Mouse (Mus musculus) brown adipose tissue, adult 24 weeks (tissue): Measurements from ENCODE around the gene Zfp280d. TPM values are rescaled to one million over a fixed set of nuclear protein-coding genes. Genes with fewer than 3 reads are reported as not detected.
A peak's percentile ranks its signal among the peaks of the same experiment; 100 is the strongest.
"Not testable (repeated sequence)": the region's sequence is repeated elsewhere in the genome, so short reads cannot be mapped to it uniquely, and the experiment has no call there.

ENCODE experiments used
- H3K27ac ChIP-seq: fragments of 200-500 bp; replicated peaks from 2 replicates; pipeline ENCODE4 v1.5.1; 2012; ENCODE audit warnings: low read depth, mild to moderate bottlenecking, low read length
- H3K4me1 ChIP-seq: fragments of 200-500 bp; 2 replicates; pipeline ENCODE4 v1.6.1; 2012; ENCODE audit warnings: low read length, mixed read lengths; ENCODE audit not compliant: control insufficient read depth, insufficient read depth, insufficient read length
- H3K4me3 ChIP-seq: fragments of 200-500 bp; 2 replicates; pipeline ENCODE4 v1.5.1; 2012; ENCODE audit warnings: low read depth, mild to moderate bottlenecking, low read length, moderate library complexity; ENCODE audit not compliant: insufficient read depth
- polyA plus RNA-seq: library from polyadenylated mRNA; stranded (reverse); fragments of >200 nt; gene quantifications from 2 replicates; pipeline ENCODE4 v1.2.4, GENCODE M21; 2012; ENCODE audit not compliant: missing spikeins, insufficient read depth, insufficient read length

Zfp280d gene
- polyA plus RNA-seq, 1 experiment, result 9.1 TPM

DNA sequence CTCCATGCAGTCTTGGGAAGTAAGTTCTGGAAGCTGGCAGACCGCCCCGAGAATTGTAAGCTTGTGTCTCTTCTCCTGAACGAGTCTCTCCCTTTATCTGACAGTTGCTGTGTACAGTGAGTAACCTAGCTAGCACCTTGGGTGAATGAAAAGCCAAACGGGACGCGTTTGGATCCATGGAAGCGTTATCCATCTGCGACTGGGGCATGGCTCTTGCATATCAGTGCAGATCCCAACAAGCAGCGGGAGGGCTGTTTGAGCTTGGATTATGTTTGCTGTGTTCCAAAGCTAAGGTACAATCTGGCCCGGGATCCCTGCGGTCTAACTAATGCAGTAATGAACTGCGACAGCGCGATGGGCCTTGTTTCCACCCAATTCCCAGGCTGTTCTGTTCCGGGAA, 118.6 kb downstream of the Zfp280d start:
- no peak overlapping the region for H3K27ac ChIP-seq
- H3K4me3 ChIP-seq, result no peak overlapping the region
- no peaks in the 10 kb centered on the region for H3K4me1 ChIP-seq

DNA sequence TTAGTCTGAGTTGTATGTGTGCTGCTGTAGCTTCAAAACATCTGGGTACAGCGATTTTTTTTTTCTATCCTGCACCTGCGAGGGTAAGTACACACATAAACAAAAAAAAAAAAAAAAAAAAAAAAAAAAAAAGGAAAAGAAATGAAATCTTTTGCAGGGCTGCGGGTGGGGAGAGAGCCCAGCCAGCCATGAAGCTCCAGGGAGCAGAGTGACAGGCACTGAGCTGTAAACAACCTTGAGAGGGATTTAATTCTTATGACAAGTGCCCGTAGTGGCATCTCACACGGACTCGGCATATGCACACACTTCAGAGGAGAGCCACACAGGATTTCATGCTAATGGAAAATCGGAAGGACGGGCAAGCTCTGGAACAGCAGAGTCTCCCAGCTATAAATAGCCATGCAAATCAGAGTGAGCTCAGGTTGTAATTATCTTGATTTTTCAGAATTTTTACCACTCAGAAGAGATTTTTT, 119.2 kb downstream of the Zfp280d start:
- H3K4me3 ChIP-seq, result no peak overlapping the region
- H3K27ac ChIP-seq, result no peak overlapping the region

DNA sequence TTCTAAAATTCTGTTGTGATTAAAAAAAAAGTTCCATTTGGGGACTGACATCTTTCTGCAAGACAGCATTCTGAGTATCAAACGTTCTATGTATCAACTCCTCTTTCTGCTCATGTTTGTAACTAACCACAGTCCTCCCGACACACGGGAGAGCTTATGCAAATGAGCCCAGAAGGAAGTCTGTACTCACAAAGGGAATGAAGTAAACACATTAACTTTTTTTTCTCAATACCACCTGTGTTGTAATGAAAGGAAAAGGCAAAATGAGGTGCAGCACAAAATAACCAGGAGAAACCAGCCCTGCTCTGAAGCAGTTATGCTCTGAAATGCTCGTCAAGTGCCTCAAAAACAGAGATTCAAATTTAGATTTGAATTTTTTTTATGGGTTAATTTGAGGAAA, 125.5 kb downstream of the Zfp280d start:
- H3K4me1 ChIP-seq, result no peaks in the 10 kb centered on the region
- H3K4me3 ChIP-seq, result no peak overlapping the region
- no peak overlapping the region for H3K27ac ChIP-seq

More for the DNA sequence above, 119.2 kb downstream of the Zfp280d start:
- no peaks in the 10 kb centered on the region for H3K4me1 ChIP-seq

DNA sequence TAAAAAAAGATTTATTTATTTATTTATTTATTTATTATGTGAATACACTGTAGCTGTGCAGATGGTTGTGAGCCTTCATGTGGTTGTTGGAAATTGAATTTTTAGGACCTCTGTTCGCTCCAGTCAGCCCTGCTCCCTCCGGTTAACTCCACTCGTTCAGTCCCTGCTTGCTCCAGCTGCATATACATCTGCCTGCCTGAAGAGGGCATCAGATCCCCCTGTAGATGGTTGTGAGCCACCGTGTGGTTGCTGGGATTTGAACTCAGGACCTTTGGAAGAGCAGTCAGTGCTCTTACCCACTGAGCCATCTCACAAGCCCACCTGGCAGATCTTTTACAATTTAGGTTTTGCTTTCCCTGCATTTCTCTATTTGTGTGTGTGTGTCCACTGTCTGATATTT, 127.1 kb downstream of the Zfp280d start:
- H3K4me3 ChIP-seq, H3K4me1 ChIP-seq, H3K27ac ChIP-seq: not testable (repeated sequence)

DNA sequence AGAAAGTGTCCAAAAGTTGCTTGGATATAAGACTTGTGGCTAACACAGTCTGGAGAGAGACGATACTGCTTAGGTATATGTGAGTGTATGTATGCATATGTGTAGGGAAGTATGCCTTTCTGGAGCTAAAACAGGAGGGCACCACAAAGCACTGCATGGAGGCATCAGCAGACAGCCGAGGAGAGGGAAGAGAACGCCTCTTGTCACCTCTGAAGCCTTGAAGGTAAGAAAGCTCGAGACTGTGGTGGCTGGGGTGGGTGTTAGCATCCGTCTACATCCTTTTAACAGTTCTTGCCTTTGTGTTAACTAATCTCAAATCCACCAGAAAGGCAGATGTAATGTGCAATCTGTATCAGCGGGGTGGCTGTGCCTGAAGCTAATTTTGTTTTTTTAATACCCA, 128.8 kb downstream of the Zfp280d start:
- H3K4me1 ChIP-seq, result no peaks in the 10 kb centered on the region
- H3K4me3 ChIP-seq, result no peak overlapping the region
- no peak overlapping the region for H3K27ac ChIP-seq

DNA sequence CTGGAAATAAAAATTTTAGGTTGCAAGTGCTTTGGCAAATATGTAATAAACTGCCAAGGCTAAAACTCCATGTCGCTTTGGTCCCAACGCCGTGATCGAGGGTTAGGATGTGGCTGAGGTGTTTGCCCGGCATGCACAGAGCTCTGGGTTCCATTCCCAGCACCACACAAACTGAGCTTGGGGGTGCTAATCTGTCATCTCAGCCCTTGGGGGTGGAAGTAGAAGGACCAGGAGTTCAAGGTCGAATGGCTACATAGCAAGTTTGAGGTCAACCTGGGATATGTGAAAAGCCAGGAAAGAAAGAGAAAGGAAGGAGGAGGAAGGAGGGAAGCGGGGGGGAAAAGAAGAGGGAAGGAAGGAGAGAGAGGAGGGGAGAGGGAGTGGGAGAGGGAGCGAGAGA, 129.8 kb downstream of the Zfp280d start:
- Histone ChIP-seq H3K27ac (no peak overlapping the region), H3K4me1 (no peaks in the 10 kb centered on the region), H3K4me3 (no peak overlapping the region)

DNA sequence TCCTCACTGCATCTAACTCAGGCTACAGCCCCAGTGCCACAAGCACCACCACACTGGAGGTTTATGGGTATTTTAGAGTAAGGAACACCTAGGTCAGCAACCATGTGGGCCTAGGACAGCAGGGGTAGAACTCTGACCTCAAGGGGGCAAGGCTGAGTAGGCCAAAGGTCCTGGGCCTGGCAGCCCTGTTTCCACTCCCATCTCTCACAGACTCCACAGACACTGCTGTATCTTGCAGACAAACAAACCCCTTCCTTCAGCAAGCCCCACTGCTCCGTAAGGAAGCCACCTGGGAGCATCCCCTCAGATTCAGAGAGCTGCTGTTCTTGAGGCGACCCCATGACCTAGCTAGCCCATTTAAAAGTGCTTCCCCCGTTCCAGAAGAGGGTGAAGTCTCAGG, 130.3 kb downstream of the Zfp280d start:
- H3K4me1 ChIP-seq, result no peaks in the 10 kb centered on the region
- H3K4me3 ChIP-seq, result no peak overlapping the region
- H3K27ac ChIP-seq, result no peak overlapping the region

DNA sequence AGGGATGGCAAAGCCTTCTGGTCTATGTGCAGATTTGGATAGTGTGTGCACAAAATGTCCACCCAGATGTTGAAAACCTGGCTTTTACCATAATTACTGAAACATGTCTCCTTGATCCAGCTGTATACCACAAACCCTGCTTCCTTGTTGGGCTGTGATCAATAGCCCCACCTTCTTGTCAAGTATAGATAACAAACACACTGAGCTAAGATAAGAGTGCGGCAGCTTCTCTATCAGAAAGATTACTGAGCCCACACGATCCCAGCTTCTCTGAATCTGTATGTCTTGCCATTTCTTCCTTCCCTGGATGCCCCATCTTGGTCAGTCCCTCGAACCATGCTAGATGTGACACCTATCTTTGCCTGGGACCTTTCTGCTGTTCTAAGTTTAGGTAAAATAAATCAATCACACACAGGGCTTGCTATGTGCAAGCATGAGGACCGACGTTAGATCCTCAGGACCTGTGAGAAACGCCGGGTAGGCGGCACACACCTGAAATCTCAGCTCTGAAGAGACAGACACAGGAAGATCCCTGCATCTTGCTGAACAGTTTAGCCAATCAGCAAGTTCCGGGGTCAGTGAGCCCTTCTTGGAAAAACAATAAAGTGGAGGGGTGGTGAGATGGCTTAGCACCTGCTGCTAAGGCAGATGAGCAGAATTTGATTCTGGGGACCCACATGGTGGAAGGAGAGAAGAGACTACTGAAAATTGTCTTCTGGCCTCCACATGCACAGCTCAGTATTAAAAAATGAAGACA, 131.4 kb downstream of the Zfp280d start:
- Histone ChIP-seq H3K4me3 (no peak overlapping the region), H3K27ac (no peak overlapping the region), H3K4me1 (no peaks in the 10 kb centered on the region)

DNA sequence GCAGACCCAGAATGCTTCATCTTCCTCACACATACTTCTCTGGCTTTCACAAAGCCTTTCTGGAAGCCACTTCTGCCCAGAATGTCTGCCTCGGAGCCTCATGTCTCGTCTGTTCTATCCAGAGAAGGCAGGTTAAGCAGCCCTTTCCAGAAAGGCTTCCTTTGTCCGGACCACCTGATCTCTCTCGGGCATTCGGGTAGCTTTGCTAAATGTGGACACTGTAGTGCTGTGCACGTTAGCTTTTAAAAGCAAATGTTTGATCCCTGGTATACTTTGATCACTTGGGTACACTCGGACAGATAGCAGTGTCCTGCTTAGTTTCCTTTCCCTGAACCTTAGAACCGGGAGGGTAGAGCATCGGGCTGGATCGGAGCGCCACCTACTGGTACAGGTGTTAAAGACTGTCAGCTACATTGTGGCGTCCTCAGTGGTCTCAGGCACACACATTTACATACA, 133.5 kb downstream of the Zfp280d start:
- Histone ChIP-seq H3K27ac (no peak overlapping the region), H3K4me1 (no peaks in the 10 kb centered on the region), H3K4me3 (peak overlapping the region; percentile 55)

DNA sequence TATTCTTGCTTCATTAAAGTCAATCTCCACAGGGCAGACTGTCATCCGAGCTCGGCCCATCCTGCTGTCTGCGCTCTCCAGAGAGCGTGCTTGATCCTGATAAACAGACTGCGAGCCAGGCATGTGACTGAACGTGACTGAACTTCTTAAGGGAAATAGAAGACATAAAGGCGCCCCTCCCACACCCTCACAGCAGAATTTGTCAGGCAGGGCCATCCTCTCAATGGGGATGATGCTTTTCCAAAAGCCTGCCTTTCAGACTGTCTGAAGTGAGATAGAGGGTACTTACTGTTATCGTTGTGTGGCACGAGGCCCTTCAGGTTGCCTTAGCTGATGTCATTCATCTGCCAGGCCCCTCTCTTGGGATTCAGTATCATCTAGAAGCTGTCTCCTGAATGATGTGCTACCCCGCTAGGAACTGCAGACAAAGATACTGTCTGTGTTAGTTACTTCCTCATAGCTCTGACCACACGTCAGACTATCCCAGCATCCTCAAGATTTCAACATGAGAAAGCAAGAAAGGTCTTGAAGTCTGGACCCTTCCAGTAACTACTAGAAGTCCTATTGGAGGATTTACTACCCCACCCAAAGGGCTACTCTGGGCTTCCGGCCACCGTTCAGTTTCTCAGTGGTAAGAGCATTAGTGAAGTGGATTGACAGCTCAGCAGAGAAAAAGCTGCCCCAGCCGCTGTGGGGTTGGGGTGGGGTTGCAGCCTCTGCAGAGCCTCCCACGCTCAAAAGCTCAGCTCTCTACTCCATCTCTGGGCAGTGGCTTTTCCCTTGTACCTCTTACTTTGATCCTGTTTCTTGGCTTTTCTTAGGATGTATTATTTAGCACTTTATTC, 134.9 kb downstream of the Zfp280d start:
- Histone ChIP-seq H3K4me3 (no peak overlapping the region), H3K27ac (no peak overlapping the region), H3K4me1 (no peaks in the 10 kb centered on the region)

DNA sequence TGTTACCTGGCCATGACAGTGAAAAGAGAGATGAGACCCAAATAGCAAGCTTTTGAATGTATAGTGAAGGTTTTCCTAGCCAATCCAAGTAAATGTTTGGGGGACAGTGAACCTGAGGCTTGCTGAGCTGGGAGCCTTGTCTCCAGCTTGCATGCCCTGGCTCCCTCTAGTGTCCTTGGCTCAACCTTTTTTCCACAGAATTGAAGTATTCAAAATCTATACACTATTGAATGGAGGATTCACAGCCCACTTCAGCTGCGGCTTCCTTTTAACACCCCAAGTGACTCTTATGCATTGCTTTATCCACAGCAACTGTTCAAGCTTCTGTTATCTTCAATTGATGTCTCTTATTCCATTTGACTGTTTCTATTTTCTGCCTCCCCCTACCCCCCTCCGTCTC, 137.1 kb downstream of the Zfp280d start:
- Histone ChIP-seq H3K27ac (no peak overlapping the region), H3K4me1 (no peaks in the 10 kb centered on the region), H3K4me3 (no peak overlapping the region)

Other genes starting within 250 kb of the Zfp280d start
- gene Tcf12, start 163.0 kb upstream of the Zfp280d start, polyA plus RNA-seq, result 27.0 and 32.8 TPM in 2 replicates
- gene Mns1, start 163.2 kb downstream of the Zfp280d start, polyA plus RNA-seq, result 0.29 TPM in 1 of 2 replicates, not detected in the other
- gene Tex9, start 217.4 kb downstream of the Zfp280d start, polyA plus RNA-seq, result 1.5 and 2.3 TPM in 2 replicates